Mouse (Mus musculus): ENCODE measurements around the gene Hdac6. TPM values are rescaled to one million over a fixed set of nuclear protein-coding genes. Genes with fewer than 3 reads are reported as not detected.
A peak's percentile ranks its signal among the peaks of the same experiment; 100 is the strongest.

Gene Hdac6
- polyA plus RNA-seq, 1 experiment = 65.1 TPM

GRCm38 (mm10) chrX:7947900-7948492 is 307 bp upstream of the Hdac6 start:
- Histone ChIP-seq H3K4me1 (ENCODE audit: control insufficient read depth, insufficient read depth, low read length) (peaks cover 12% of the 10 kb centered on the region; the same call in 1 of the 2 replicates), H3K27ac (ENCODE audit: insufficient read depth, low read depth, low read length) (no peak overlapping the region), H3K36me3 (ENCODE audit: control insufficient read depth, insufficient read depth, low read length) (no peaks in the 10 kb centered on the region), H3K4me3 (ENCODE audit: insufficient read depth, low read depth, low read length) (peak overlapping the region; percentile 76), H3K27me3 (replicated peaks; ENCODE audit: control insufficient read depth, insufficient read depth, low read length) (no peaks in the 10 kb centered on the region)
- WGBS = 1% methylated on average over 38 of the region's 38 CpGs
- TF ChIP-seq POLR2A (IDR thresholded peaks at IDR 0.05; ENCODE audit: low read depth, low read length) (no peak), CTCF (conservative IDR thresholded peaks at IDR 0.05; ENCODE audit: insufficient read depth, insufficient read length, low read depth, low read length) (no peak)
- DNase-seq = peak; percentile 97

GRCm38 (mm10) chrX:7945618-7946017 is 2.1 kb downstream of the Hdac6 start:
- 39% methylated on average over 8 of the region's 8 CpGs for WGBS

DNA sequence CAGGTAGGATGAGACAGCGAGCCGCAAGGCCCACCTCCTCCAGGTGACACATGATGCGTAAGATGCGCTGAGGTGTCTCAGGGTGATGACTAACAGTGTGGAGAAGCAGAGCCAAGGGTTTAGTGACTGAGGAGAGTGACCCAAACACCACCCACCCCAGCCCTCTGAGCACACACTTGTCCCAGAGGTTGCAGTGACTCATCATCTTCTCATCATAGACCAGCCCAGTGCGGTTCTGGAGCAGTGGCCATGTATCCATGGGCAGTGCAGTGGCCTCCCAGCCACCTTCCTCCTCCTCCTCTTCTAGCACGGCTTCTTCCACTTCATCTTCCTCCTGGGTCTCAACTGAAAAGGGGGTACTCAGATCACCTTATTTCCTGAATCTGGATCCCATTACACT is 10.0 kb downstream of the Hdac6 start:
- H3K27ac ChIP-seq (ENCODE audit: insufficient read depth, low read depth, low read length) = no peak overlapping the region
- no peaks in the 10 kb centered on the region for H3K36me3 ChIP-seq (ENCODE audit: control insufficient read depth, insufficient read depth, low read length)
- H3K27me3 ChIP-seq (replicated peaks; ENCODE audit: control insufficient read depth, insufficient read depth, low read length) = no peaks in the 10 kb centered on the region
- TF ChIP-seq POLR2A (IDR thresholded peaks at IDR 0.05; ENCODE audit: low read depth, low read length) = no peak
- TF ChIP-seq CTCF (conservative IDR thresholded peaks at IDR 0.05; ENCODE audit: insufficient read depth, insufficient read length, low read depth, low read length) = no peak
- WGBS = 97% methylated on average over 6 of the region's 6 CpGs
- H3K4me1 ChIP-seq (ENCODE audit: control insufficient read depth, insufficient read depth, low read length) = no peaks in the 10 kb centered on the region
- DNase-seq = no peak
- no peak overlapping the region for H3K4me3 ChIP-seq (ENCODE audit: insufficient read depth, low read depth, low read length)

More at GRCm38 (mm10) chrX:7945618-7946017, 2.1 kb downstream of the Hdac6 start:
- Histone ChIP-seq H3K4me3 (ENCODE audit: insufficient read depth, low read depth, low read length) (no peak overlapping the region), H3K36me3 (ENCODE audit: control insufficient read depth, insufficient read depth, low read length) (no peaks in the 10 kb centered on the region), H3K27ac (ENCODE audit: insufficient read depth, low read depth, low read length) (no peak overlapping the region), H3K4me1 (ENCODE audit: control insufficient read depth, insufficient read depth, low read length) (peaks cover 12% of the 10 kb centered on the region; the same call in 1 of the 2 replicates), H3K27me3 (replicated peaks; ENCODE audit: control insufficient read depth, insufficient read depth, low read length) (no peaks in the 10 kb centered on the region)
- DNase-seq = peak; percentile 60
- TF ChIP-seq CTCF (conservative IDR thresholded peaks at IDR 0.05; ENCODE audit: insufficient read depth, insufficient read length, low read depth, low read length) (no peak), POLR2A (IDR thresholded peaks at IDR 0.05; ENCODE audit: low read depth, low read length) (no peak)

DNA sequence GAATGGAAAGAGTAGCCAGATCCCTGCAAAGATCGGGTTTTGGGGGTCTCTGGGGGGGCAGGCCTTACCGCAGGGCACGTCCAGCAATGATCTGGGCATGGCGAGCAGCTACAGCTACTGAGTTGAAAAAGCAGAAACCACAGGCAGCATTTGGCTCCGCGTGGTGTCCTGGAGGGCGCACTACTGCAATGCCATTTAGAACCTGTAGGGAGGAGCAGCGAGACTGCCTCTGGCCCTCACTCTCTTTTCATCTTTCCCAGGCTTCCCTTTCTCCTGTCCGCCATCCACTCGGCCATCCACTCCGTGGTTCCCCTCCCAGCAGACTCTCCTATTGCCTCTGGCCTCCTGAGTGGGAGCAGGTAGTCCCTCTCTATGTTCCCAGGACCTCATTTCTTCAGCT is 10.8 kb downstream of the Hdac6 start:
- no peaks in the 10 kb centered on the region for H3K4me1 ChIP-seq (ENCODE audit: control insufficient read depth, insufficient read depth, low read length)
- DNase-seq = no peak
- TF ChIP-seq POLR2A (IDR thresholded peaks at IDR 0.05; ENCODE audit: low read depth, low read length) (no peak), CTCF (conservative IDR thresholded peaks at IDR 0.05; ENCODE audit: insufficient read depth, insufficient read length, low read depth, low read length) (0 out of 2 replicates have a peak, but pooled peaks have one; percentile 22)
- no peak overlapping the region for H3K4me3 ChIP-seq (ENCODE audit: insufficient read depth, low read depth, low read length)
- no peak overlapping the region for H3K27ac ChIP-seq (ENCODE audit: insufficient read depth, low read depth, low read length)
- H3K27me3 ChIP-seq (replicated peaks; ENCODE audit: control insufficient read depth, insufficient read depth, low read length) = no peaks in the 10 kb centered on the region
- H3K36me3 ChIP-seq (ENCODE audit: control insufficient read depth, insufficient read depth, low read length) = no peaks in the 10 kb centered on the region
- 64% methylated on average over 11 of the region's 11 CpGs for WGBS

DNA sequence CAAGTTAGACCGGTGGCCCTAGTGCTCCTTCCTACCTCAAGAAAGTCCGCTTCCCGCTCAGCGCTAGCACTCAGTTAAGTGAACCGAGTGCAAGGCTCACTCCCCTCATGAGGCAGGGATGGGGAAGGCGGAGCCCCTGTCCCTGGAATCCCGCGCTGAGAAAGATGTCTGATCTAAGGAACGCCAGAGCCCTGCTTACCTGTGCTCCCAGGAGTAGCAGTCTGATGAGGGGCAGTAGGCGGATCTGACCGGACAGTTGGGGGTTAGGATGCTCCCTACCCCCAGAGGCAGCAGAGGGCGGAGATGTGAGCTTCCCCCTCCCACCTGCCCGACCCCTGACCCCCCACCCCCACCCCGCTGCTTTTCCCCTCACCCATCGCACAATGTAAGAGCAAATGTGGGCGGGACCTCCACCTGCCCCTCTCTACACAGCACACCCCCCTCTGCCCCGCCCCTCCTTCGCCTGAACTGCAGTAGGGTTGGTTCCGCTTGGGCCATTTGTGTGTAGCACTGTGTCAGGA is 19.4 kb downstream of the Hdac6 start, which contains the start of gene Eras:
Gene Eras (minus strand): TSS at position 338 of the 521 bp plus-strand sequence.
- WGBS = 24% methylated on average over 16 of the region's 19 CpGs
- H3K4me3 ChIP-seq (ENCODE audit: insufficient read depth, low read depth, low read length) = no peak within 1 kb of the TSS
- no peaks in the 10 kb centered on the region for H3K36me3 ChIP-seq (ENCODE audit: control insufficient read depth, insufficient read depth, low read length)
- H3K27ac ChIP-seq (ENCODE audit: insufficient read depth, low read depth, low read length) = no peak within 1 kb of the TSS
- no peak for TF ChIP-seq POLR2A (IDR thresholded peaks at IDR 0.05; ENCODE audit: low read depth, low read length)
- no peak for TF ChIP-seq CTCF (conservative IDR thresholded peaks at IDR 0.05; ENCODE audit: insufficient read depth, insufficient read length, low read depth, low read length)
- no peaks in the 10 kb centered on the region for H3K4me1 ChIP-seq (ENCODE audit: control insufficient read depth, insufficient read depth, low read length)
- no peak for DNase-seq
- no peaks in the 10 kb centered on the region for H3K27me3 ChIP-seq (replicated peaks; ENCODE audit: control insufficient read depth, insufficient read depth, low read length)

GRCm38 (mm10) chrX:7927116-7927515 is 20.6 kb downstream of the Hdac6 start:
- no peaks in the 10 kb centered on the region for H3K36me3 ChIP-seq (ENCODE audit: control insufficient read depth, insufficient read depth, low read length)
- H3K4me3 ChIP-seq (ENCODE audit: insufficient read depth, low read depth, low read length) = no peak overlapping the region
- no peak for TF ChIP-seq CTCF (conservative IDR thresholded peaks at IDR 0.05; ENCODE audit: insufficient read depth, insufficient read length, low read depth, low read length)
- TF ChIP-seq POLR2A (IDR thresholded peaks at IDR 0.05; ENCODE audit: low read depth, low read length) = no peak
- no peak for DNase-seq
- H3K27ac ChIP-seq (ENCODE audit: insufficient read depth, low read depth, low read length) = no peak overlapping the region
- WGBS = 43% methylated on average over 10 of the region's 10 CpGs
- H3K27me3 ChIP-seq (replicated peaks; ENCODE audit: control insufficient read depth, insufficient read depth, low read length) = no peaks in the 10 kb centered on the region
- H3K4me1 ChIP-seq (ENCODE audit: control insufficient read depth, insufficient read depth, low read length) = no peaks in the 10 kb centered on the region

- WGBS = 85% methylated on average over 6 of the region's 6 CpGs
- no peak for DNase-seq
- Histone ChIP-seq H3K36me3 (ENCODE audit: control insufficient read depth, insufficient read depth, low read length) (no peaks in the 10 kb centered on the region), H3K27me3 (replicated peaks; ENCODE audit: control insufficient read depth, insufficient read depth, low read length) (no peaks in the 10 kb centered on the region), H3K4me3 (ENCODE audit: insufficient read depth, low read depth, low read length) (no peak overlapping the region), H3K4me1 (ENCODE audit: control insufficient read depth, insufficient read depth, low read length) (no peaks in the 10 kb centered on the region), H3K27ac (ENCODE audit: insufficient read depth, low read depth, low read length) (no peak overlapping the region)
- TF ChIP-seq CTCF (conservative IDR thresholded peaks at IDR 0.05; ENCODE audit: insufficient read depth, insufficient read length, low read depth, low read length) (no peak), POLR2A (IDR thresholded peaks at IDR 0.05; ENCODE audit: low read depth, low read length) (no peak)
Measured at GRCm38 (mm10) chrX:7926266-7926665, 21.4 kb downstream of the Hdac6 start.
